Mouse (Mus musculus): ENCODE data around the gene Iqsec2. TPM values are rescaled to one million over a fixed set of nuclear protein-coding genes. Genes with fewer than 3 reads are reported as not detected.

Gene Iqsec2
- total RNA-seq, 2 experiments from 2014 or later = 141 to 142 TPM

DNA sequence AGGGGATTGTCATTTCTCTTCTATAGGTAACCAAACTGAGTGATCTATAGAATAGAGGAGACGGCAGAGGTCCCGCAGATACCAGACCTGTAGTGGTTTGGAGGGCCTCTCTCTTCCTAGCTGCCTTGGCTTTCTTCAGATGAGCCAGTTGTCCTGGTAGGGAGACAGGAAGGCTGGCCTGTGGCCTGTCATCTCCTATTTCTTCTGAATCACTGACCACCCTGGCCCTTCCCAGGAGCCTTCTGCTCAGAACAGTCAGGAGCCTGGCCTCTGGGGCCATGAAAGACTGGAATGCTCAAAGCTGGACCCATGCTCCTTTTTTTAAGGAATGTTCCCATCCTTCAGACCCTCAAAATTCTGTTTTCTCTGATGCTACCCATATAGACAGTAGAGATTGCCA lies 33.8 kb downstream of the Iqsec2 start:
- no peak for DNase-seq (ENCODE audit: low spot score in 2 of 2)

DNA sequence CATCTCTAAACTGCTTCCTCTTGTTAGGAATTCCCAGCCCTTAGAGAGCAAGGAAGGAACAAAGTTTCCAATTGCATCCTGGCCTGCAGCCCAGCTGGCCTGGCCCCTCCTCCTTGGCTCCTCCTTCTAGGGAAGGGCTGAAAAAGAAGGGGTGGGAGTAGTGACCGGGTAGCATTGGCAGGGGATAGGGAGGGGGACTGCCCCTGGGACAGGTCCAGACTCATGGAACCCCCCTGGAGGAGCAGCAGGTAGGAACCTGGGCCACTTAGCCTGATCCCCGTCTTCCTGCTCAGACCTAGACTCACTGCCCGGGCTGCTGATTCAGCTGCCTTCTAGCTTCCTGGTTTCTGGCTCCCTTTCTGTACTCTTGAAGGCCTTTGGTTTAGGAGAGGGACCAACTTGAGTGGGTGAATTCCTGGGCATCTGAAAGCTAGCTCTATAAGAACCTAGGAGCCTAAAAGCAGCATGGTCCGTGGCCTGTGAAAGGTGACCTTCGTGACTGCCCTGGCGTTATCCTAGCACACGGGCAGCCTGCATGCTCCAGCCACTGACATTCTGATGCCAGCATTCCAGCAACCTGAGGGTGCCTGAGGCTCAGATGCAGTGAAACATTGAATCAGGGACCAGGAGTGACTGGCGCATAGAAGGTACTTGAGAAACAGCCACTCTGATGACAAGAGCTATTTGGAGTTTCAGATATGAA lies 34.9 kb downstream of the Iqsec2 start:
- DNase-seq (ENCODE audit: low spot score in 2 of 2) = no peak

DNA sequence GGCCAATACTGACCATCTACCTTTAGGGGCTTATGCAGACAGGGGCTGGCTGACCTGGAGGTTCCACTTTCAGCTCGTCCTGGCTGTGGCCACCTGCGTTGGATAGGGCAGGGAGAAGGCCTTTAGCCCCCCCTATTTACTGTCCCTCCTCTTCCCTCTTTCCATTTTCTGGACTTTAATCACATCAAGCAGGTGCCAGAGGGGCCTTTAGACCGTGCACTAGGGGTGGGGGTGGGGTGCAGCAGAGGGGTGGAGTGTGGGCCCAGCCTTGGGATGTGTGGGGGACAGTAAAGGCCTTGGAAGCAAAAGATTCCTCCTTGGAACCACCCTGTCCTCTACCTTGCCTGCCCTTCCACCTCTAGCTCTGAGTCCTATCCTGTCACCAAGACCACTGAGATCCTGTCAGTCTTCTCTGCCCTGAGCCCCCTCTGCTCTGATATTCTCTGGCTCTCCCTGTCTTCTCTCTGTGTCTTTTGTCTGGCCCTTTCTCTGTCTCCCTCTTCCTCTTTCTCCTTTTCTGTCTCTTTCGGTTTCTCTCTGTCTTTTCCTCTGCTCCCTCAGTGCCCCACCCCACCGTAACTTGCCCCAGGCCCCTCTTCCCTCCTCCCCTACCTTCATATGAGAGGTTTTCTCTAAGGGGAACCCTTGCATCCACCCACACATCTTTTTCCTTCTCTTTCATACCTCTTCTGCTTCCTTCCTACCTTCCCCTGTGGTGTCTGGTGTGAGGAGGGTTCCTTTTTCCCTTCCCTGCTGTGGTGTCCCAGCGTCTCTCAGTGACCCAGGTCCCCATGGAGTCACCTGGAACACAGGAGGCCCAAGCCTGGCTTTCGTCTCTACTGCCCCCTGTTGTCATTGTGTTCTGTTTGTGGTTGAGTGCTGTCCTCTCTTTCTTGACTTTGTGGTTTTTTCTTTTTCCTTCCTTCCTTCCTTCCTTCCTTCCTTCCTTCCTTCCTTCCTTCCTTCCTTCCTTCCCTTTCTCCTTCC lies 35.9 kb downstream of the Iqsec2 start:
- DNase-seq (ENCODE audit: low spot score in 2 of 2) = no peak

DNA sequence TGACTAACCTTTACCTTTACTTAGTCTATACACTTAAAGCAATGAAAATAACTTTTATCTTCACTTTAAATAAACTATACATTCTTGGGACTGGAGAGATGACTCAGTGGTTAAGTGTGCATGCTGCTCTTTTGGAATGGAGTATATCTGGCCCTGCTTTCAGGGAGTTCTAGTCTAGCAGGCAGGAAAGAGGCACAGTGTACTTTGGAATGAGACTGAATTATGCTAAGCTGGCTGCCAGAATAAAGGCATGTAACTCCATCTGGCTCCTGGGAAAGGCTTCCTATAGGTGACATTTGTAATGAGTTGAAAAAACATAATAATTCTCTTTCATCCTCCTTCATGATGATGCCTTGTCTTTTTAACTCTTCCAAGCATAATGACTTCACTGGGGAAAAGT lies 43.1 kb downstream of the Iqsec2 start:
- no peak for DNase-seq (ENCODE audit: low spot score in 2 of 2)

DNA sequence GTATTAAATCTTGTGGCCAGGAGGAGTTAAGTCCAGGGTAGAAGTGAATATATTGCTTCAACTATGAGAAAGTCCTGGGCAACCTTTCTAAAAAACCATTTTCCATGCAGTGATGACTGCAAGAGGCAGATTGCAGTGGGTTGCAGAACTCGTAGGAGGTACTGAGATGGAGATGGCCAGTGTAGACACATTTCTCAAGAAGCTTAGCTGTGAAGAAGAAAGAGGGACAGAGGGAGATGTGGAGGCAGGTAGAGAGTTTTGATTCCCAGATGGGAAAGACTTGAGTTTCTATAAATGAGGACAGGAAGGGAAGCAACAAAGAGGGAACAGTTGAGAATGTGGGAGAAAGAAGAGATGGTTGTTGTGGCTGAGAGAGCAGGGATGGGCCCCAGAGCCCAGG lies 47.2 kb downstream of the Iqsec2 start:
- no peak for DNase-seq (ENCODE audit: low spot score in 2 of 2)

DNA sequence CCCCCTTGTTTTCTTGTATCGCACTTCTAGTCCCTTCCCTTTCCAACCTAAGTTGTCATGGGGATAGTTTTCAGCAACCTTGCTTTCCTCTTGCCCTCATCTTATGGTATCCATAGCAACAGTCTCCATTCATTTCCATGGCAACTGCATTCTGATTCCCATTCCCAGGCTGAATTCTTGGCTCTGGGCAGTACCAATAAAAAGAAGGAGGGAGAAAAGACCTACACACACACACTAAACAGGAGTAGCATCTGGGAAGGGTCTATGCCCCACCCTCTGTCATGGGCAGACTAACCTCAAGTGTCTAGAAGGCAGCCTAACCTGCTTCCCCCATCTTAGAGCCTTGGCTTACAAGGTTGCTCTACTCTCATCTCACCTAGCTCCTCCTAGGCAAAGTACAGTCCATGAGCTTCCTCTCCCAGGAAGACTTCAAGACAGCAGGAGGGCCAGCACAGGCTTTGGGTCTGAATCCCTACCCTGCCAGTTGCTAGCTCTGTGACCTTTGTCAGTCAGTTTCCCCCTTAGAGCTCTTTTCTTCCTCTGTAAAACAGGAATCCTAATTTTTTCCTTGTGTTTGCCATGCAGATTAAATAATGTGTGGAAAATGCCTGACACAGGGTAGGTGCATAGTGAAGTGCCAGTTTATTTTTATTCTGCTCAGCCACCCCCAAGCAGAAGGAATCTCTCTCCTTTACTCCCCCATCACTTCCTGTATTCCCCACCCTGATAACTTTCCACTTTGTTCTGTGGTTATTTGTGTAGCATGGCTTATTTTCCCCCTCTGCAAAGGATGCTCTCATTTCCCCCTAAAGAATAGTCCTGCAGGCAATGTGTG lies 54.0 kb downstream of the Iqsec2 start:
- DNase-seq (ENCODE audit: low spot score in 2 of 2) = no peak

DNA sequence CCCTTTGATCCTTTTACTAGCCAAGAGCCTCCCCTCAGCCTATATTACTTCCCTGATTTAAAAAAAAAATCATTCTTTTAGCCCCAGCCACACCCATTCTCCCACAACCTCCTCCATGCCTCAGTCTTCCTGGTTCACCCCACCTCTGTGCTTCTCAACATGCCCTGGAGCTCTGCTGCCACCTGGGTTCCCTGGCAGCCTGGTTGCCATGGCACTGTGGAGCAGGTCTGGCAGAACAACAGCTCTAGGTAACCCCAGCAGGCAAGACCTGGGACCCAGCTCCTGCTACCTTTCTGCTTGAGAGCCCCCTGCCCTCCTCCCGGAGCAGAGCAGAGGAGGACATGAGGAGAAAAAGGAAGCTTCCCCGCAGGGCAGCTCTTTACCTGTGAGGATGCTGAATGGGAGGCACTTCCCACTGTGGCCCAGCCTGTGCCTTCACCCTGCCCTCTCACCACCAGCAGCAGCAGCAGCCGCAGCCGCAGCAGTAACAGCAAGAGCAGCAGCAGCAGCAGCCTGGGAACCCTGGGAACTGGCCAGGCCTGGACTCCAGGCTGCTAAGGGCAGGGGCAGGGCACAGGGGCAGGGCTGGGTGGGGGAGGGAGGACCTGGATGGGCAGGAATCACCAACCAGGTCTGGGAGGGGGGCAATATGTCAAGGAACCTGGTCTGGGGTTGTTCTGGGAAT lies 57.8 kb downstream of the Iqsec2 start:
- no peak for DNase-seq (ENCODE audit: low spot score in 2 of 2)

DNA sequence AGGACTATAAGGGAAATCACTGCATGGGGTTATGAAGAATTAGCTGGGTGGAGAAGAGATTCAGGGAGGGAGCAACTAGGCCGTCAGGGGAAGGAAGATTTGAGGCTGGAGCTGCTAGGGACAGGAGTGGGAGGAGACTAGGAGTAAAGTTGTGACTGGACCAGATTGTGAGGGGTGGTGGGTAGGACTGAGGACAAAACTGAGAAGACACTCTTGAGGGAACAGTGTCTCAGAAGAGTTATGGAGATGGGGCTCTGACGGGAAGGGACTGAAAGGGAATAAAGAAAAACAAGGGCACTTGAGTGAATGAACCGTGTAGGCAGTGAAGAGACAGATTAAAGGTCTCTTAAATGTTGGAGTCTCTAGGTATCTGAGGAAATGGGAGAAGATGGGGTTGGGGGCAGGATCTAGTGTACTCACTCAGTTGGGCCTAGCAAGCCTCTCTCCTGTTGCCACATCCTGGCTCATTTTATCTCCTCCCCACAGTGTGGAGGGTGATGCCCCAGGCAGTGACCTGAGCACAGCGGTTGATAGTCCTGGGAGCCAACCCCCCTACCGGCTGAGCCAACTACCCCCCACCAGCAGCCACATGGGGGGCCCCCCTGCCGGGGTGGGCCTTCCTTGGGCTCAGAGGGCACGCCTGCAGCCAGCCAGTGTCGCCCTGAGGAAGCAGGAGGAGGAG lies 58.5 kb downstream of the Iqsec2 start:
- DNase-seq (ENCODE audit: low spot score in 2 of 2) = no peak

DNA sequence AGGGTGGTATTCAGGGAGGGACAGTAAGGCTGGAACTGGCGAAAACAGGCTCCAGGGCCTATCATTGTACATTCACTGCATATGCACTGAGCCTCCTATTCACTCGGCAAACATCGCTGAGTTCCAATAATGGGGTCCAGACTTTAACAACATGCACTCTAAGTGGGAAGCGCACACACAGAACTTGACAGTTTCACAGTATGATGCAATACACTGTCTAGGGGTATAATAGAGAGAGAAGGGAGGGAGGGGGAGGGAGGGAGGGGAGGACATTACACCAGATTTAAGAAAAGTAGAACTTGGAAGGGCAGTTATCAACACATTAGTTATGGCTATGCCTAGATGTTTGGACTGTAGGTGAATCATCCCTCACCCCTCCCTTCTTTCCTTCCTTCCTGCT lies 59.2 kb downstream of the Iqsec2 start:
- DNase-seq (ENCODE audit: low spot score in 2 of 2) = no peak

DNA sequence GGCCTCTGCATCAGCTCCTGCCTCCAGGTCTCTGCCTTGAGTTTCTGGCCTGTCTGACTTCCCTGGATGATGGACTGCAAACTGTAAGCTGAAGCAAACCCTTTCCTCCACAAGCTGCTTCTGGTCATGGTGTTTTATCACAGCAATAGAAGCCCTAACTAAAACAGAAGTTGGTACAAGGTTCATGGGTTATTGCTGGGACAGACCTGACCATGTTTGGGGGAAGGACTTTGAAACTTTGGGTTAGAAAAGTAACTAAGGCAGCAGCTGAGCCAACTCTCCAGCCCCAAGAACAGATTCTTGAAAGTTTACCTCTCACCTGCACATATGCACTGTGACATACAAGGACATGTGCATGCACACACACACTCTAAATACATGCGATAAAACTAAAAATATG lies 61.4 kb downstream of the Iqsec2 start:
- no peak for DNase-seq (ENCODE audit: low spot score in 2 of 2)

DNA sequence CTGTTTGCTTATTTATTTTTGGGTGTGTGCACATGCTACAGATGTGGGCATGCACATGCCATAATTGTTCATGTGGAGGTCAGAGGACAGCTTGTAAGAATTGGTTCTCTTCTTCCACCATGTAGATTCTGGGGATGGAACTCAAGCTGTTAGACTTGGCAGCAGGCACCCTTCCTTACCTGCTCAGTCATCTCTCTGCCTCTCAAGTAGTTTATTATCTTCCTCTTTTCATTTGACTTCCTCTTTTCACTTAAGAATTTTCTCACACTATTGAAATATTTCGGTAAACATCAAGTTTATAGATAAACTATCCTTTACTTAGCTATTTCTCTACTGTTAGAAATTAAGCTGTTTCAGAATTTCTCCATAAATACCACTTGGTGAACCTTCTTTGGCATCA lies 70.6 kb downstream of the Iqsec2 start:
- DNase-seq (ENCODE audit: low spot score in 2 of 2) = no peak

DNA sequence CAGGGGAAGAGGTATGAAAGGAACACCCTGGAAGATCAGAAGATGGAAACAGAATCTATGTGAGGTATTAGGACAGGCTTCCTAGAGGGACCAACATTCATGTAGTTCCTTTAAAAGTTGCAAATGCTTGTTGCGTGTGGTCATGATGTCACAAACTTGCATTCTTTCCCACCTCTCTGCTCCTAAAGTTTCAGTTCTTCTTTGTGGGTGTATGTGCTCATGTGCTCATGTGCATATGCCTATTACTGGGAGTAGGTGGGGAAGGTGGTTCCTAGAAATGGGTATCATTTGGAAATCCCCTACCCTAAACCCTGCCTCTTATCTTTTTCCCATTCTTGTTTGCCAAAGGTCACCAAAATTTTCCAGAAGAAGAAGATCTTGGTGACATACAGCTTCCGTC lies 74.5 kb downstream of the Iqsec2 start:
- DNase-seq (ENCODE audit: low spot score in 2 of 2) = no peak

DNA sequence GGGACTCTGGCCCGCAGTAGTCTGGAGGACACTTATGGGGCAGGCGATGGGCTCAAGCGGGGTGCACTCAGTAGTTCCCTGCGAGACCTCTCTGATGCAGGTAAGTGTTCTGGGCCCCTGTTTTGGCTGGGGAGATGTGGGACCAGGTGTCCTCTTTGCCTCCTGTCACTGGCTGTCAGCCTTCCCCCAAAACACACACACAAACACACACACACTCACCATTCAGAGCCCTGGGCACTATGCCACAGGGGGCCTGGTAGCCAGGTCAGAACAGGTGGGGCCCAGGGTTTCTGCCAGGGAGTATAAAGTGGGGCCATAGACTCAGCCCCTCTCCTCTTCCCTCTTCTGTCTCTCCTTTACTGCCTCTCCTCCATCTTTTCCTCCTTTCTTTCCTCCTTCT lies 77.7 kb downstream of the Iqsec2 start:
- no peak for DNase-seq (ENCODE audit: low spot score in 2 of 2)

DNA sequence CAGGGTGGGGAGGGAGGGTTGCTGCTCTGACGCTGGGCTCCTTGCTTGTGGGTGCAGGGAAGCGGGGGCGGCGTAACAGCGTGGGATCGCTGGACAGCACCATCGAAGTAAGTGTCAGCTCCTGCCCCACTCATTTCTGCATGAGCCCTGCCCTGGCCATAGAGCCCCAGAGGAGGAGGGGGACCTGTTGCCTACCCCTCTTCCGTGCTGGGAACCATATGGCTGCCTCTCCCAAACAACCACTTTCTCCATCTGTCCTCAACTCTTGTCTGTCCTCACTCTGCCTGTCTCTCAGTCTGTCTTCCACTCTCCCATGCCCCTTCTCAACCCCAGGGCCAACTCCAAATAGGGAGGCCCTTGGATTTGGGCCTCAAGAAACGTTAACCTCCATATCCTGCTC lies 78.2 kb downstream of the Iqsec2 start:
- no peak for DNase-seq (ENCODE audit: low spot score in 2 of 2)

DNA sequence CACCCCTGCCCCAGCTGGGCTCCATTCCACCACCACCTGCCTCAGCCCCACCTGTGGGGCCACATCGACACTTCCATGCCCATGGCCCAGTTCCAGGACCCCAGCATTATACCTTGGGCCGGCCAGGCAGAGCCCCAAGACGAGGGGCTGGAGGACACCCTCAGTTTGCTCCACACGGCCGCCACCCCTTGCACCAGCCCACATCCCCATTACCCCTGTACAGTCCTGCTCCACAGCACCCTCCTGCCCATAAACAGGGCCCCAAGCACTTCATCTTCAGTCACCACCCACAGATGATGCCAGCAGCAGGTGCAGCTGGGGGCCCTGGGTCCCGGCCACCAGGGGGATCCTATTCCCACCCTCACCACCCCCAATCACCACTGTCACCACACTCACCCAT lies 79.2 kb downstream of the Iqsec2 start:
- DNase-seq (ENCODE audit: low spot score in 2 of 2) = no peak

DNA sequence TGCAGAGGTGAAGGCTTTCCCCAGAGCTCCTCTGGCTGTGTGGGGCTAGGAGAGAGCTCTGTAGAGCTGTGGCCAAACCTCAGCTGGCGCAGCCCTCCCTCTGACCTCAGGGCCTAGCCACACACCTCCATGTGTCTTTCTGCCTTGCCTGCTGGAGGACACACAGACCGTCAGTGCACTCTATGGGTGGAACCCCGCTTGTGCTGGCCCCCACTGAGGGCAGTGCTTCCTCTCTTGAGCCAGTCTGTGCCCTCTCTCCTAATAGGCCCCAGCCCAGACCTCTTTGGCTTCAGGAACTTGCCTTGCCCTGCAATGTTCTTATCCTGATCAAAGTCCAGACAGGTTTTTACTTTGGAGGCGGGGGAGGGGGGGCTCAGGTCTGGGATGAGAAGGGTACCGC lies 80.2 kb downstream of the Iqsec2 start:
- no peak for DNase-seq (ENCODE audit: low spot score in 2 of 2)

DNA sequence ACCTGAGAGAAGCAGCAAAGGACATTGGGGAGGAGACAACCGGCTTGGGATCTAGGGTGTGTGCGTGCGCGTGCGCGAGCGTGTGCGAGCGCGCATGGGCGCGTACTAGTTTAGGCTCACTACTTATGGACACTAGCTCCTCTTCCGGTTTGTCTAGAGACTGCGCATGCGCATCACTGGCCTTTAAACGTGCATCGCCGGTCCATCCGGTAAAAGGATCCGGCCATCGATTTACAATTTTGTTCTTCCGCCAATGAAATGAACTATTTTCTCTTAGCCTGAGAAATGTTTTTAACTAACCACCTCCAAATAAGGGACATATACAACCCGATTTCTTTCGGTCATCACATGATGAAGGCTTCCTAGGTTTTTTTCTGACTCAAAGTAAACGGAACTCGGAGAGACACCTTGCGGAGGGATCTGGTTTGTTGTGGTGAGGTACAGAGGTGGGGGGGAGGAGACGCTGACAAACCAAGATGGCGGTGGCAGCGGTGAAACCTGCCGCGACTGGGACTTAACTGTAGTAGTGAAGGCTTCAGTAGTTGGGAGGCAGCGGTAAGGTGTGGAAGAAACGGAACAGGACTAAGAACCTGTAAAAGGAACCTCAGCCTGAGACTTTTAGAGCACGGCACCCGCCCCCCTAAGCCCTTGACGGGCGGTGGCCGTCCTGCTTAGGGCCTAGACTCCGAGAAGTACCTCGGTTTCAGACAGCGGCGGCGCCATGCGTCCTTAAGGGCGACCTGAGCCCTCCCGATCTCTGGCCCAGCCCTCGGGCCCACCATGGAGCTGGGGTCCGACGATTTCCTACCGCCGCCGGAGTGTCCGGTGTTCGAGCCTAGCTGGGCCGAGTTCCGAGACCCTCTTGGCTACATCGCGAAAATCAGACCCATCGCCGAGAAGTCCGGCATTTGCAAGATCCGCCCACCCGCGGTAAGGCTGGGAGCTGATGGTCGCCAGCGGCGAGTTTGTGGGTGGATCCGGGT lies 89.0 kb downstream of the Iqsec2 start, which contains the start of gene Kdm5c:
Gene Kdm5c, plus strand, starts transcription at position 240 of the 983 bp plus-strand sequence.
- DNase-seq (ENCODE audit: low spot score in 2 of 2) = peak; percentile 87 to 98

DNA sequence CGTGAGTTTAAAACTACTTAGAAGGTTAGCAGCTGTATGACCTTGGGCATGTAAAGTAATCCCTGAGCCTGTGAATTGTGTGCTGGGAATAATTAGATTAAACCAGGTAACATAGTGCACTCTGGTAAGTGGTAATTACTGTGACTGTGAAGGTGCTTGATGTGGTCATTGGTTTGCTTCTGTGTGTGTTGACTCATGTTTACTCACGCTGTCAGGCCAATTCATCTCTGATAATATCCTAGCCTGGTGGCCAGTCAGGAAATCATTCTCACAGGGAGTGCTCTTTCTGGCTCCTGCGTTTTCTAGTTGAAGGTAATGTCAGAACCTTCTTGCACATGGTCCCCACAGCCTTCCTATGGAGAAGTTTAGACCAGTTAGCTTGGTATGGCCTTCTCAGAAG lies 90.1 kb downstream of the Iqsec2 start:
- no peak for DNase-seq (ENCODE audit: low spot score in 2 of 2)

DNA sequence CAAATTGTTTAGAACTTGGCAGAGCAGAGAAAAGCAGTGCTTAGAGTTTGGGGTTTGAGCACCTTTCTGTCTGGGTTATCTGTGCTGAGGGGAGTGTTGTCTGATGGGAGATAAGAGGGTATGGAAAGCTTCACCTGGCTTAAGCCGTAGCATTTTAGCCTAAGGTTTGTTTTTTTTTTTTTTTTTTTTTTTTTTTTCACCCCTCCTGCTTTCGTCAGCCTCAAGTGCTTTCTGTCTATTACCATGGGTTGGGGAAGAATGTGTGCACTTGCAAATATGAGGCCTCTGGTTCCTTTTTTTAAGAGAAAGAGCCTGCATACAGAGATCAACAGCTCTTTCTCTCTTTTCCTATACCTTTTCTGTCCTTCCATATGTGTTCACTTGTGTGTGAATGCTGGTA lies 91.7 kb downstream of the Iqsec2 start:
- no peak for DNase-seq (ENCODE audit: low spot score in 2 of 2)

Measured in left cerebral cortex, adult 18-20 months (tissue).